Mouse (Mus musculus) cortical plate, adult 2 months (tissue): ENCODE measurements around the gene Pcbp3. TPM values are rescaled to one million over a fixed set of nuclear protein-coding genes. Genes with fewer than 3 reads are reported as not detected.

Experiments used
- H3K27ac ChIP-seq: fragments of 200-500 bp; 2 replicates; pipeline ENCODE4 v1.5.1; 2012; ENCODE audit warnings: low read length, control low read depth, inconsistent platforms; ENCODE audit not compliant: insufficient read depth
- H3K4me1 ChIP-seq: fragments of 200-500 bp; 2 replicates; pipeline ENCODE4 v1.6.1; 2011; ENCODE audit warnings: low read length; ENCODE audit not compliant: control insufficient read depth, insufficient read depth
- H3K4me3 ChIP-seq: fragments of 200-500 bp; 2 replicates; pipeline ENCODE4 v1.5.1; 2011; ENCODE audit warnings: mild to moderate bottlenecking, low read length, control low read depth; ENCODE audit not compliant: insufficient read depth
- CTCF ChIP-seq: fragments of 200-500 bp; IDR thresholded peaks from 2 replicates; pipeline ENCODE4 v1.5.1; 2011; ENCODE audit warnings: mild to moderate bottlenecking, control low read depth, low read length; ENCODE audit not compliant: insufficient read depth; ENCODE audit errors: extremely low read depth
- POLR2A ChIP-seq: fragments of 200-500 bp; IDR thresholded peaks from 2 replicates; pipeline ENCODE4 v1.6.1; 2011; ENCODE audit warnings: mild to moderate bottlenecking, low read length, control low read depth; ENCODE audit not compliant: insufficient read depth; ENCODE audit errors: extremely low read depth
- polyA plus RNA-seq: library from polyadenylated mRNA; depleted of rRNA; stranded (reverse); fragments of >200 nt; gene quantifications from 2 replicates; pipeline ENCODE4 v1.2.3, GENCODE M21; 2012

Pcbp3 gene
- polyA plus RNA-seq, 1 experiment = 49.0 TPM

DNA sequence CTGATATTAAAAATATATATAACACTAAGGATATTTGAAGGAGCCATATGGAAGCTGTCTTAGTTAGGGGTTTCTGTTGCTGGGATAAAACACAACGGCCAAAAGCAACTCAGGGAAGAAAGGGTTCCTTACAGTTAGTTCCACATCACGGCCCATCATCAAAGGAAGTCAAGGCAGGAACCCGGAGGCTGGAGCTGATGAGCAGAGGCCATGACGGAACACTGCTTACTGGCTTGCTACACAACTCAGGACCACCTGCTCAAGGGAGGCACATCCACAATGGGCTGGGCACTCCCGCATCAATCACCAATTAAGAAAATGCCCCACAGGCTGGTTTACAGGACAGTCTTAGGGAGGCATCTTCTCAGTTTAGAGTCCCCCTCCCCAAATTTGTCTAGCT lies 26.9 kb downstream of the Pcbp3 start:
- peaks cover 2% of the 10 kb centered on the region for H3K4me1 ChIP-seq
- TF ChIP-seq CTCF (no peak), POLR2A (no peak)
- H3K4me3 ChIP-seq = no peak overlapping the region
- H3K27ac ChIP-seq = no peak overlapping the region

DNA sequence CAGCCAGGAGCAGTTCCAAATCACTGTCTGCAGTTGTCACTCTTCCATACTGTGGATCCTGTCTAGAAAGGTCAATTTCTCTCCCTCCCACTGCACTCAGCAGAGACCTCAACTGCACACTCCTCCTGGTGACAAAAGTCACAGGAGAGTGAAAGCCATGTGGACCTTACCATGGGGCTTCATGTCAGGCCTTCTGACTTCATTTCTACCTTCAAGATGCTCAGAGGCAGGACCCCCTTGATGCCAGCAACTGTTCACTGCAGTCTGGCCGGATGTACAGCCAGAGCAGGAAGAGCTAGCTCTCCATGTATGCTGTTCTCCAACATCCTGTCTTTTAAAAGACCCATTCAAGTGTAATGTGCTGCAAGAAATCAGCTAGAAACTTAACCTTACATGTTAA lies 29.9 kb downstream of the Pcbp3 start:
- Histone ChIP-seq H3K4me3 (no peak overlapping the region), H3K27ac (no peak overlapping the region), H3K4me1 (peaks cover 2% of the 10 kb centered on the region)
- TF ChIP-seq CTCF (no peak), POLR2A (no peak)

DNA sequence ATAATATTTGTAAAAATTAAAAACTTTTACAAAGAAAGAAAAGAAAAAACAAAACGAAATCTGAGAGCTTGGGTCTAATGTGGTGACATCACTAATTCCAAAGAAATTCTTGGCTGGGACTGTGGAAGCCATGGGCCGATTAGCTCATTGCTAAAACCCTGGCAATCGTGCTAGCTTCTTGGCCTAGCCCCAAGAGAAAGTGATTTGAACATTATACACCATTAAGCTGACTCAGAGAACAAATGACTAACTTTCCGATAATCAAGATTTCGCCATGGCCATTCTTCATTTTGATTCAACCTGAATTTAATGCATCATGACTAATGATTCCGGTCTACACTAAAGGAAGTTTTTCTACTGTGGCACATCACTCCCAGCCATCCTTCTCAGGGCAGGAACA lies 30.6 kb downstream of the Pcbp3 start:
- Histone ChIP-seq H3K4me1 (peaks cover 2% of the 10 kb centered on the region), H3K4me3 (no peak overlapping the region), H3K27ac (no peak overlapping the region)
- TF ChIP-seq POLR2A (no peak), CTCF (no peak)

DNA sequence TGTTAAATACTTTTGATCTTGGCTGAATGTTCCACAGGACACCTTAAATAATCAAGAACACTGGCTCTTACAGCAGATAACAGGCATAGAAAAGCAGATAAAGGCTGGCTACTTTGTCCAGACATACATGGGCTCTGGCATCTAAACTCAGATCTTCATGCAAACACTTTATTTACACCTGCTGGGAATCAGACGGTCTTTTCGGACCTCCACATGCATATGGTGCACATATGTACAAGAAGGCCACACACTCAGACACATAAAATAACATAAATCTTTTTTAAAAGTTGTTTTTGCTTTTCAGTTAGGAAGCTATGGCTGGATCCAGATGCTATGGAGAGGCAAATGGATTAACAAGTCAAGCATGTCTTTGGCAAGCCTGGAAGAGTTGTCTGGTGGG lies 37.2 kb downstream of the Pcbp3 start:
- no peak for TF ChIP-seq POLR2A
- TF ChIP-seq CTCF = no peak
- H3K4me1 ChIP-seq = no peaks in the 10 kb centered on the region
- no peak overlapping the region for H3K4me3 ChIP-seq
- no peak overlapping the region for H3K27ac ChIP-seq

DNA sequence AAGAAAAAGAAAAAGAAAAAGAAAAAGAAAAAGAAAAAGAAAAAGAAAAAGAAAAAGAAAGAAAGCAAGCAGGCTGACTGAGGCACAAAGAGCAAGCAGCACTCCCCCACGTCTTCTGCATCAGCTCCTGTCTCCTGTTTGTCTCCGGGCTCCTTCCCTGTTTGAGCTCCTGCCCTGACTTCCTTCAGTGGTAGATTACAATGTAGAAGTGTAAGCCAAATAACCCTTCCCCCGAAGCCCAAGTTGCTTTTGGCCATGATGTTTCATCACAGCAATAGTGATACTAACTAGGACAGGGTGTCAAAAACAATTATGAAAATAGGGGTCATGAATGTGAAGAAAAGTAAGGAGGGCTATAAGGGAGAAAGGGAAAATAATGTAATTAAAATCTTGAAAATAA lies 43.6 kb downstream of the Pcbp3 start:
- Histone ChIP-seq H3K27ac (no peak overlapping the region), H3K4me1 (no peaks in the 10 kb centered on the region; the same call in 1 of the 2 replicates), H3K4me3 (no peak overlapping the region)
- TF ChIP-seq CTCF (no peak), POLR2A (no peak)

DNA sequence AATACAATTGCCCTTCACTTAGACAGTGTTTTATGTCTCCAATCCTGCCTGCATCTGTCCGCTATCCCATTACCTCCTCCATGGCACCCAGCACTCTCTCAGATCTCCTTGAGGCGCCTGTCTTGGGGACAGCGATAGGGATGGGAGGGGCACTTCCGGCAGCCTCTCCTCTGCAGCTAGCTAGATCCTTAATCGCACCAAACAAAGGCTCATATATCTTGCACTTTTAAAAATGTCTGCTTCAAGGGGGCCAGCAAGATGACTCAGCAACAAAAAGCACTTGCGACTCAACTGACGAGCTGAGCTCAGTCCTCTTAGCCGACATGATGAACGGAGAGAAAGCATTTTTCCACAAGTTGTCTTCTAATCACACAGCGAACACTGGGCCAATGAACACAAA lies 55.3 kb downstream of the Pcbp3 start:
- Histone ChIP-seq H3K4me3 (no peak overlapping the region), H3K27ac (no peak overlapping the region), H3K4me1 (no peaks in the 10 kb centered on the region)
- TF ChIP-seq POLR2A (no peak), CTCF (no peak)

DNA sequence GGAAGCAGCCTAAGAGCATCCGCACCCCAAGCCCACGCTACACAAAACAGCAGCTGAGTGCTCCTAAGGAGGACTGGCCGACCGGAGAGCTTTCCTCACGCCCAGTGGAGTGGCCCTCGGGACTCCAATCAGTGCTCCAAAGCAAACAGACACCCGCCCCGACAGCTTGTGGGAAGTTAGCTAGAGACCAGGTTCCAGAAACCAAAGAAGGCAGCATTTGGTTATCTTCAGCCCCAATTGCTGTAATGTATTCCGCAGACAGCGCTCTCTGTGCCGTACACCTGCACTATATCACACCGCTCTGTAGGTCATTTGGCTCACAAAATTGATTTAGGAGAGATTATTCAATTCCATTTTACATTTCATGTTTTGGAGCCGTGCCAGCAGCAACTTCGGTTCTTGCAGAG lies 55.7 kb downstream of the Pcbp3 start:
- Histone ChIP-seq H3K4me3 (no peak overlapping the region), H3K27ac (no peak overlapping the region), H3K4me1 (no peaks in the 10 kb centered on the region)
- no peak for TF ChIP-seq CTCF
- no peak for TF ChIP-seq POLR2A

DNA sequence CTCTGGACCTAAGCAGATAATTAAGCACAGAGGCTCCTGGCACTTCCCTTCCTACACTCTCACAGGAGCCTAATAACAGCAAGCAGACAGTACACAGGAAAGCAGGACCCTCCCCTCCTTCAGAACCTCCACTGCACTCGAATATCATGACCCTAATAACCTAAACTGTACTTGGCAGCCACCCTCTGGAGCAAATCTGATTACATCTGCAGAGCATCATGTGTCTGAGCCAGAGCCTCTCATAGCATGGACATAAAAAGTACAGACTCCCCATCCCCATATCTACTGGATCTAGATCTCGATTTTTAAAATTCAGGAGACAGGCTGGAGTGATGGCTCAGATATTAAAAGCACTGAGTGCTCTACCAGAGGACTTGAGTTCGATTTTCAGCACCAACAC lies 58.0 kb downstream of the Pcbp3 start:
- Histone ChIP-seq H3K27ac (no peak overlapping the region), H3K4me3 (no peak overlapping the region), H3K4me1 (no peaks in the 10 kb centered on the region)
- no peak for TF ChIP-seq POLR2A
- TF ChIP-seq CTCF = no peak

DNA sequence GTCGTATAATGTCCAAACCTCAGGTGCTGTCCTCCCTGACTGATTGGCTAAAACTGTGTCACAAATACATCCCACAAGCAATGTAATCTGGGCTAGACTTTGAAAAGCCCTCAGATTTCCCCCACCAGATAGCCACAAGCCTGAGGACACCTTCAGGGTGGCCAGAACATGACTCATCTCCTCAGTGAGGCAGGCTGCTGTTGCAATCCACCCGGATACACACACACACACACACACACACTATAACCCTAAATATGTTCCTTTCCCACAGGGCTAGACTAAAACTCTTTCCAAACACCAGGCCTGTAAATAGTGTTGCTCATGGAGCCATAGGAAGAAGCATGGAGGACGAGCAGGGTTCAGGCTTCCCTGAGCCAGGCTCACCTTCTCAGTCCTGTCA lies 58.6 kb downstream of the Pcbp3 start:
- no peak overlapping the region for H3K27ac ChIP-seq
- H3K4me1 ChIP-seq = no peaks in the 10 kb centered on the region
- TF ChIP-seq POLR2A (no peak), CTCF (no peak)
- no peak overlapping the region for H3K4me3 ChIP-seq

DNA sequence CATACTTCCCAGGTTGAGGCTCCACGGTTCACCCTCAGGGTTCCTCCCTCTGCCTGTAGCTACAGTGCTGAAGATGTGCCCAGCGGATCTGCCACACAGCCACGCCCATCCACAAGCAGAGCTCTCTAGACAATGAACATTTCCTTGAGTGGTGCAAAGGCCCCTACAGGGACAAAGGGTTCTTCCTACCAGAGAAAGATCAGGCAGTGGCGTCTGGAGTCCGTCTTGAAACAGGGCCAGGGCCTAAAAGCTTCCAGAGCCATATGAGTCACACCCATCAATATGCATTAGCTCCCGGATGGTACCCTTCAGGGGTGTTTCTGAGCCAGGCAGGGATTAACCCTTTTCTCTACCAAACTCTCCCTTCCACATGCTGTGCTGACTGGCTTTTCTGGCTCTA lies 59.1 kb downstream of the Pcbp3 start:
- H3K27ac ChIP-seq = no peak overlapping the region

DNA sequence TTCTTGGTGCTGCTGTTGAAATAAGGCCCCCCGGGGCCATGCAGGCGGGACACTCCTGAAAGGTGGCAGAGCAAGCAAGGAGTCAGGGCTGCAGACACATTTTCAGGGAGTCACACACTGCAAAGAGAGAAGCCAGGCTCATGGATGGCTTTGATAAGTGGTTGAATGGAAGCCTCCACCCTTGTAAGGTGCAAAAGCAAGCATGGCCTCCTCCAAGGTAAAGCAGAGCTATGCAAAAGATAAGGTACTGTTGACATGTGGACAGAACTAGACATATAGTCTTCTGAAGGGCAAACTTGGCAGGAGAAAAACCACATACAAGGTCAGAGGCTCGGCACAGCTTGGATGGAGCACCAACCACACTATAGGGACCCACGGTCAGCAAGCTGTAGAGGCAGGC lies 63.3 kb downstream of the Pcbp3 start:
- H3K4me1 ChIP-seq = no peaks in the 10 kb centered on the region
- no peak for TF ChIP-seq POLR2A
- no peak for TF ChIP-seq CTCF
- H3K4me3 ChIP-seq = no peak overlapping the region
- no peak overlapping the region for H3K27ac ChIP-seq

More for the DNA sequence above, 59.1 kb downstream of the Pcbp3 start:
- H3K4me3 ChIP-seq = no peak overlapping the region
- no peaks in the 10 kb centered on the region for H3K4me1 ChIP-seq
- TF ChIP-seq CTCF (no peak), POLR2A (no peak)
